Mouse (Mus musculus): ENCODE measurements around the gene Naa25.

Gene Naa25

GRCm38 (mm10) chr5:121395621-121396020 is 2.1 kb upstream of the Naa25 start:
- DNase-seq: no peak

- DNase-seq: no peak
These were observed 619 bp downstream of the Naa25 start for GRCm38 (mm10) chr5:121398146-121398964.

GRCm38 (mm10) chr5:121398965-121399462 is 1.3 kb downstream of the Naa25 start:
- no peak for DNase-seq

GRCm38 (mm10) chr5:121399540-121399939 is 1.8 kb downstream of the Naa25 start:
- DNase-seq: no peak

- DNase-seq: no peak
These were observed 2.3 kb downstream of the Naa25 start for GRCm38 (mm10) chr5:121400064-121400463.

- DNase-seq: no peak
These were observed 3.1 kb downstream of the Naa25 start for GRCm38 (mm10) chr5:121400849-121401248.

- no peak for DNase-seq
These were observed 10.1 kb downstream of the Naa25 start for GRCm38 (mm10) chr5:121407856-121408255.

GRCm38 (mm10) chr5:121410975-121411374 is 13.2 kb downstream of the Naa25 start:
- DNase-seq: no peak

- DNase-seq: no peak
These were observed 23.0 kb downstream of the Naa25 start for GRCm38 (mm10) chr5:121420721-121421120.

- DNase-seq: no peak
These were observed 25.1 kb downstream of the Naa25 start for GRCm38 (mm10) chr5:121422787-121423186.

- no peak for DNase-seq
These were observed 25.6 kb downstream of the Naa25 start for GRCm38 (mm10) chr5:121423297-121423696.

- DNase-seq: no peak
These were observed 31.2 kb downstream of the Naa25 start for GRCm38 (mm10) chr5:121428954-121429353.

GRCm38 (mm10) chr5:121438131-121438530 is 40.4 kb downstream of the Naa25 start:
- DNase-seq: no peak

GRCm38 (mm10) chr5:121438756-121439155 is 41.0 kb downstream of the Naa25 start:
- DNase-seq: no peak

GRCm38 (mm10) chr5:121443548-121443947 is 45.8 kb downstream of the Naa25 start:
- peak; percentile 61 for DNase-seq

- no peak for DNase-seq
These were observed 47.1 kb downstream of the Naa25 start for GRCm38 (mm10) chr5:121444870-121445269.

GRCm38 (mm10) chr5:121448450-121448849 is 50.7 kb downstream of the Naa25 start:
- peak; percentile 33 for DNase-seq

GRCm38 (mm10) chr5:121449976-121450375 is 52.2 kb downstream of the Naa25 start:
- peak; percentile 76 for DNase-seq

- no peak for DNase-seq
These were observed 52.7 kb downstream of the Naa25 start for GRCm38 (mm10) chr5:121450476-121450875.

GRCm38 (mm10) chr5:121451203-121451602 is 53.5 kb downstream of the Naa25 start:
- no peak for DNase-seq

- DNase-seq: peak; percentile 40
These were observed 53.9 kb downstream of the Naa25 start, which contains the start of gene Tmem116 for GRCm38 (mm10) chr5:121451644-121452025. Gene Tmem116, plus strand, starts transcription at chr5:121451893.

GRCm38 (mm10) chr5:121452026-121452869 is 54.5 kb downstream of the Naa25 start, which contains the start of gene Erp29:
Gene Erp29, minus strand, starts transcription at chr5:121452506.
- DNase-seq: peak; percentile 99

- DNase-seq: no peak
These were observed 55.2 kb downstream of the Naa25 start for GRCm38 (mm10) chr5:121452906-121453305.
